Mouse (Mus musculus): ENCODE results near the gene Spata9.
"Not testable (repeated sequence)": the region's sequence is repeated elsewhere in the genome, so short reads cannot be mapped to it uniquely, and the experiment has no call there.

The Spata9 gene

GRCm38 (mm10) chr13:75966850-75967249, at the start of gene Spata9:
Gene Spata9 (plus strand): TSS chr13:75967150.
- DNase-seq (ENCODE audit: inconsistent age in 2 of 2, low spot score in 1 of 2) = no peak

- DNase-seq (ENCODE audit: inconsistent age in 2 of 2, low spot score in 1 of 2) = peak in 1 of 2 experiments; percentile 43
Measured at GRCm38 (mm10) chr13:75927951-75928350, 39.0 kb upstream of the Spata9 start.

- DNase-seq (ENCODE audit: inconsistent age in 2 of 2, low spot score in 1 of 2) = not testable (repeated sequence)
Measured at GRCm38 (mm10) chr13:75929071-75929470, 37.9 kb upstream of the Spata9 start.

- no peak for DNase-seq (ENCODE audit: inconsistent age in 2 of 2, low spot score in 1 of 2)
Measured at GRCm38 (mm10) chr13:75930023-75930422, 36.9 kb upstream of the Spata9 start.

- no peak for DNase-seq (ENCODE audit: inconsistent age in 2 of 2, low spot score in 1 of 2)
Measured at GRCm38 (mm10) chr13:75930660-75931059, 36.3 kb upstream of the Spata9 start.

- DNase-seq (ENCODE audit: inconsistent age in 2 of 2, low spot score in 1 of 2) = peak in 1 of 2 experiments; percentile 30
Measured at GRCm38 (mm10) chr13:75931073-75931472, 35.9 kb upstream of the Spata9 start.

GRCm38 (mm10) chr13:75933287-75933686, 33.7 kb upstream of the Spata9 start:
- DNase-seq (ENCODE audit: inconsistent age in 2 of 2, low spot score in 1 of 2) = no peak

- DNase-seq (ENCODE audit: inconsistent age in 2 of 2, low spot score in 1 of 2) = peak; percentile 61
Measured at GRCm38 (mm10) chr13:75938866-75939265, 28.1 kb upstream of the Spata9 start.

- DNase-seq (ENCODE audit: inconsistent age in 2 of 2, low spot score in 1 of 2) = no peak
Measured at GRCm38 (mm10) chr13:75940791-75941517, 26.0 kb upstream of the Spata9 start.

GRCm38 (mm10) chr13:75941518-75942295, 25.2 kb upstream of the Spata9 start:
- DNase-seq (ENCODE audit: inconsistent age in 2 of 2, low spot score in 1 of 2) = no peak

- DNase-seq (ENCODE audit: inconsistent age in 2 of 2, low spot score in 1 of 2) = peak in 1 of 2 experiments; percentile 11
Measured at GRCm38 (mm10) chr13:75942731-75943130, 24.2 kb upstream of the Spata9 start.

GRCm38 (mm10) chr13:75943189-75944043, 23.5 kb upstream of the Spata9 start, which contains the start of gene Rhobtb3:
Gene Rhobtb3 (minus strand): TSS chr13:75943925.
- DNase-seq (ENCODE audit: inconsistent age in 2 of 2, low spot score in 1 of 2) = peak; percentile 81 to 91

GRCm38 (mm10) chr13:75944044-75944820, 22.7 kb upstream of the Spata9 start:
- DNase-seq (ENCODE audit: inconsistent age in 2 of 2, low spot score in 1 of 2) = peak in 1 of 2 experiments; percentile 34

- DNase-seq (ENCODE audit: inconsistent age in 2 of 2, low spot score in 1 of 2) = no peak
Measured at GRCm38 (mm10) chr13:75950295-75950694, 16.7 kb upstream of the Spata9 start.

- no peak for DNase-seq (ENCODE audit: inconsistent age in 2 of 2, low spot score in 1 of 2)
Measured at GRCm38 (mm10) chr13:75955357-75955992, 11.5 kb upstream of the Spata9 start.

- DNase-seq (ENCODE audit: inconsistent age in 2 of 2, low spot score in 1 of 2) = no peak
Measured at GRCm38 (mm10) chr13:75974481-75974880, 7.5 kb downstream of the Spata9 start.

GRCm38 (mm10) chr13:75975629-75976028, 8.7 kb downstream of the Spata9 start:
- DNase-seq (ENCODE audit: inconsistent age in 2 of 2, low spot score in 1 of 2) = no peak

GRCm38 (mm10) chr13:75976218-75976617, 9.3 kb downstream of the Spata9 start:
- DNase-seq (ENCODE audit: inconsistent age in 2 of 2, low spot score in 1 of 2) = no peak

- no peak for DNase-seq (ENCODE audit: inconsistent age in 2 of 2, low spot score in 1 of 2)
Measured at GRCm38 (mm10) chr13:75976649-75977048, 9.7 kb downstream of the Spata9 start.

- DNase-seq (ENCODE audit: inconsistent age in 2 of 2, low spot score in 1 of 2) = peak in 1 of 2 experiments; percentile 35
Measured at GRCm38 (mm10) chr13:75981901-75982300, 15.0 kb downstream of the Spata9 start.
